Mouse (Mus musculus) embryonic stem cell, embryonic (primary cell): Measurements from ENCODE around the gene Atf6b.

Experiments
- CTCF ChIA-PET, 4 experiments: fragments of 300-600 bp in 2 of 4; fragments of 350-600 bp in 2 of 4; sonication (Branson Sonifier 250); formaldehyde crosslinking; loops; one replicate each; lab custom pipeline; 2022; ENCODE audit warnings: inconsistent platforms in 2 of 4; lab: Charles Lee
- POLR2A ChIA-PET, 4 experiments: fragments of 300-600 bp in 2 of 4; fragments of 350-600 bp in 2 of 4; sonication (Branson Sonifier 250); formaldehyde crosslinking; loops; one replicate each; lab custom pipeline; 2022; ENCODE audit warnings: antibody characterized with exemption in 4 of 4, inconsistent platforms in 1 of 4; lab: Charles Lee

Atf6b gene

GRCm38 (mm10) chr17:34683179-34683578, 36.2 kb downstream of the Atf6b start:
- ChIA-PET CTCF (no interaction called here), POLR2A (interaction anchor here in 1 of 4 experiments (1.2 kb wide), 1 partner anchor 13 kb away, joined by 4 read pairs; the partner anchor contains the start of gene Tnxb)

- ChIA-PET POLR2A (interaction anchor here in 2 of 4 experiments (1.1 to 1.3 kb wide), 3 partner anchors 11 to 55 kb away, joined by 3 to 4 read pairs (median 3); partner anchors contain the start of genes Prrt1 (in 1 of the 2) and Tnxb (in 1 of the 2)), CTCF (no interaction called here)
Measured at GRCm38 (mm10) chr17:34683686-34684220, 36.8 kb downstream of the Atf6b start.

GRCm38 (mm10) chr17:34684253-34684893, 37.4 kb downstream of the Atf6b start:
- POLR2A ChIA-PET = interaction anchor here in 3 of 4 experiments (0.7 to 1.3 kb wide), 5 partner anchors 12 to 55 kb away, joined by 3 to 4 read pairs (median 4); partner anchors contain the start of genes Prrt1 (in 1 of the 3) and Tnxb (in 1 of the 3)
- CTCF ChIA-PET = interaction anchor here in 1 of 4 experiments (0.6 to 1.0 kb wide), 2 partner anchors 112 to 209 kb away, joined by 3 read pairs; no protein-coding TSS in a partner anchor

- ChIA-PET POLR2A (interaction anchor here (0.6 to 1.5 kb wide), 8 partner anchors 10 to 287 kb away, joined by 3 to 4 read pairs (median 3); partner anchors contain the start of genes Notch4 (in 1 of the 4) and Prrt1 (in 1 of the 4)), CTCF (interaction anchor here in 2 of 4 experiments (0.6 to 1.0 kb wide), 2 partner anchors 17 to 113 kb away, joined by 3 to 8 read pairs; no protein-coding TSS in a partner anchor)
Measured at GRCm38 (mm10) chr17:34685120-34686110, 38.5 kb downstream of the Atf6b start.

- ChIA-PET POLR2A (interaction anchor here in 1 of 4 experiments (0.5 kb wide), 1 partner anchor 90 kb away, joined by 3 read pairs; no protein-coding TSS in a partner anchor), CTCF (interaction anchor here in 1 of 4 experiments (0.7 kb wide), 1 partner anchor 106 kb away, joined by 4 read pairs; no protein-coding TSS in a partner anchor)
Measured at GRCm38 (mm10) chr17:34688889-34689288, 41.9 kb downstream of the Atf6b start.

- CTCF ChIA-PET = no interaction called here
- POLR2A ChIA-PET = no interaction called here
Measured at GRCm38 (mm10) chr17:34690458-34690857, 43.5 kb downstream of the Atf6b start.

- POLR2A ChIA-PET = no interaction called here
- CTCF ChIA-PET = no interaction called here
Measured at GRCm38 (mm10) chr17:34692906-34693305, 46.0 kb downstream of the Atf6b start.

- ChIA-PET CTCF (no interaction called here), POLR2A (no interaction called here)
Measured at GRCm38 (mm10) chr17:34699575-34700408, 52.8 kb downstream of the Atf6b start.

GRCm38 (mm10) chr17:34700671-34701071, 53.7 kb downstream of the Atf6b start:
- ChIA-PET POLR2A (interaction anchor here in 1 of 4 experiments (0.7 kb wide), 1 partner anchor 20 kb away, joined by 3 read pairs; no protein-coding TSS in a partner anchor), CTCF (no interaction called here)
